Mouse (Mus musculus) WW6 (cell line): Measurements from ENCODE around the gene Ccdc148.

Source experiments
- DNase-seq: peaks from one replicate; pipeline ENCODE4 v3.0.0-alpha.2; 2013; ENCODE audit warnings: low read depth, low spot score

The Ccdc148 gene

DNA sequence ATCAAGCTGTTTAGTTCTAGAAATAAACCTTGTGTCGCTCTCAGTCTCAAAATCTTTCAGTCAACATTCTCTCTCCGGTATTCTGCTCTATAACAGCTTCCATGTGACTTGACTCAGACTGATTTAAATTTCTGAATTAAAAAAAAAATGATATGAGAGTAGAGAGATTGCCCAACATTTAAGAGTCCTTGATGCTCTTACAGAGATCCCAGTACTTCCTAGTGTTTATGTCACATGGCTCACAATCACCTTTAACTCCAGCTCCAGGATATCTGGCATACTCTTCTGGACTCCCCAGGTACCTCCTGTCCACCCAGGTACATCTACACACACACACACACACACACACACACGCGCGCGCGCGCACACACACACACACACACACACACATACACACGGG is 248.1 kb downstream of the Ccdc148 start:
- DNase-seq = no peak

DNA sequence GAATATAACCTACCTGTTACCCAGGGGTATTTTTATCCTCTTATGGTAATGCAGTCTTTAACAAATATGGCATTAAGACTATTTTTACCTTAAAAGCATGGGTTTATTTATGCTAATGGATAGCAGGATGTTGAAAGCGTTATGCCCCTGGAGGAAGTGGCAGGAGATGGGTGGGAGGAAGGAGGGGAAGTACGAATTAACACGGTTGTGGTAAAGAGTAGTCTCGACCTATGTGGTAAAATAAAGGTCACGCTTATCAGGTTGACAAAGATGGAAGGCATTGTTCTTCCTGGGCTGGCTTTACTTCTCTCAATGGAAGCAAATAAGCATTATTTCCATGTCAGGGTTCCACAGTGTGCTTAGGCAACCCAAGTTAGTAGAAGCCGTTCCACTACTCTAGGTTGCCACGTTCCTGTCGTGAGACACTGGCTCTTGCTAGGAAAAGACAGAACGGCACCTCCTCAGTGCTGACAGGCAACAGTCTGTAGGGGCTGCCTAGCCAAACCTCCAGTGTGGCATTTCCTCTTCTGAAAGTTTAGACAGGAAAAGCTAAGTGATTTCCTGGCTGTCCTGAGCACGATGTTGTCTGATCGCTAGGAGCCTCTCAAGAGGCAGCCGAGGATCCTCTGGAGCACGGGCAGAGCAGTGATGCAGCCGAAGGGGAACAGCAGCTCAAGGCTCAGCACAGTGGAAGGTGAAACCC is 253.5 kb downstream of the Ccdc148 start:
- DNase-seq = no peak

DNA sequence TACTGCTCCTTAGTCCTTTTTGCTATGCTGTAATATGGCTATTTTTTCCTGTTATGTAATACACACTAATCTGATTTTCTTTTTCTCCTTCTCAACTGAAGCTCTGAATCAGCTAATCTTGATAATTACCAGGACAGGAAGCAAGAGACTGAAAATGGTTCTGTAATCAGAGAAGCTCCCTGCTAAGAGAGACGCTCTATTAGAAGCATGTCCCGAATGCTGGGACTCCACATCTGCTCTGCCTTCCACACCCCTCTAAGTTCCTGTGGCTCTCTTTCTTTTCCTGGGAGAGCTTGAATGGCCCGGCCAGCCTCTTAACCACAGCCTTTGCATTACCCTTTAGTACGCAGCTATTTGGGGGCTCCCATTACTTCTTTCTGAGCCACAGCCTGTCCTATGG is 255.4 kb downstream of the Ccdc148 start:
- no peak for DNase-seq

DNA sequence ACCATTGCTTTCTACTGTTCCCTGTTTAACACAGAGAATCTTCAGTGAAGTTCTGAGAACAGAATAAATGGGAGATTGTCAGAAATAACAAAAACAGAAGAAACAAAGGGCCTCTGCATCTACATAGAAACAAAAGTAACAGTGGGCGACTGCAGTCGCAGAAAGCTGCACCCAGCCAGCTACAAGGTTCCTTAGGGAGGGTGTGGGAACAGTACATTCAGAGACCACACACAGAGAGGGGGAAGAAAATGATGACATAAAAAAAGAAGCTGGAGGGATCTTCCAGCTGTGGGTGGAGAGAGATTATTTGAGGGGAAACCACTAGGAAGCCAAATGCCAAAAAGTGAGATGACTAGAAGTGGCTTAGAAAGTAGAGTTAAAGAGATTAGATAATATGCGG is 280.6 kb downstream of the Ccdc148 start:
- DNase-seq = no peak

DNA sequence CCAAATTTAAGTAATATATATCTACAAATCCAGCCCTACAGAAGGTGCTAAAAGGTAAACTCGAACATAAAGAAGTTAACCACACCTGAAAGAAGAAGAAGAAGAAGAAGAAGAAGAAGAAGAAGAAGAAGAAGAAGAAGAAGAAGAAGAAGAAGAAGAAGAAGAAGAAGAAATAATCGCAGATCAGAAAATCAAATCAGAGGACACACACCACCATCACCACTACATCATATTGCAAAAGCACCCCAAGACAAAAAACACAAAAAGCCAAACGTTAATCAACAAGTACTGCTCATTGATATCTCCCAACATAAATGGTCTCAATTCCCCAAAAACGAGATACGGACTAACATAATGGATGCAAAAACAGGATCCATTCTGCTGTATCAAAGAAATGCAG is 301.3 kb downstream of the Ccdc148 start, which contains the start of gene Gm11099:
Gene Gm11099 (plus strand): TSS at position 301 of the 400 bp plus-strand sequence.
- DNase-seq = no peak

DNA sequence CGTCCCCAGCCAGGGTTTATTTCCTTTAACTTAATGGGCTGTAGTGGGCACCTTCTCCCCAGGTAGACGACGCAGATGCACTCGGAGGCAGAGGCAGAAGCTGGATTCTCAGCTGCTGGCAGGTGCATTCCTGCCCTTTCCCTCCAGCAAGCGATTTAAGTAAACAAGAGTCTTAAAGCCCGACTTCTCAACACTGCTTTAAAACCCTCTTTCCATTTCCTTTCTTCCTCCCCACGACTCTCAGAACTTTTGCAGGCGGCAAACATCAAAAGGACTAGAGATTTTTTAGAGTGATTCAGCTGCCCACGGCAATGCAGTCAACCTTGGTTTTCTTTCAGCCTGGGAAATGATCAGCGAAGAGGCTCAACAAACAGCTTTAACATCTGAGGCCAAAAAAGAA is 316.0 kb downstream of the Ccdc148 start:
- DNase-seq = no peak

DNA sequence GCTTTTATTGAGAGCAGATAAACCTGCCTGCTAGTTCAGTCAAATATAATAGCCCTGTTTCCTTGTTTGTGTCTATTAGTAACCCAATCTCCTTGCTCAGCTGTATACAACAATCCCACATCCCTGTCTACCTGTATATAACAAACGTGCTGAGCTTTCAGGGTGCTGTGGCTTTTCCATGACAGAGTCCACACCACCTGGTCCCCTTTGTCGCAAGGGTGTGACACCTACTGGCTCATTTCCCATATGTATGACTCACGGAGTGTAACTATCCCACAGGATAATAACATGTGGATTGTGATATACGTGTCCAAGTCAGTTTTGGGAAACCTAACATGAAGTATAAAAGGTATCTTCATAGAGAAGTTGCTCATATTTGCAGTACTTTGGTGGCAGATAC is 318.0 kb downstream of the Ccdc148 start:
- no peak for DNase-seq

DNA sequence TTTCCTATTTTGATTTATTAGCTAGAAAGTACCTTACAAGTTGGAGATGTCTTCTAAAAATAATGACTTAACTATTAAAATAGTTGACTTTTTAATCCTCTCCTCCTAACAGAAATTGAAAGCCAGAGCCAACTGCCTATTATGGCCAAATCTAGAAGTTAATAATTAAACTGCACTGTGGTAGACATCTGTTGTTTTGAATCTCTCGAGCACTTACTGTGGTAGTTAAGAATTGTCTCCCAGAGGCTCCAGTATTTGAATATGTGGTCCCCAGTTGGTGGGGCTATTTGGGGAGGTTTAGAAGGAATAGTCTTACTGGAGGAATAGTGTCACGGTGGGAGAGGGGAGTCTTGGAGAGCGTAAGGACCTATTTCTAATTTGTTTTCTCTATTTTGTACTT is 319.5 kb downstream of the Ccdc148 start:
- DNase-seq = no peak

DNA sequence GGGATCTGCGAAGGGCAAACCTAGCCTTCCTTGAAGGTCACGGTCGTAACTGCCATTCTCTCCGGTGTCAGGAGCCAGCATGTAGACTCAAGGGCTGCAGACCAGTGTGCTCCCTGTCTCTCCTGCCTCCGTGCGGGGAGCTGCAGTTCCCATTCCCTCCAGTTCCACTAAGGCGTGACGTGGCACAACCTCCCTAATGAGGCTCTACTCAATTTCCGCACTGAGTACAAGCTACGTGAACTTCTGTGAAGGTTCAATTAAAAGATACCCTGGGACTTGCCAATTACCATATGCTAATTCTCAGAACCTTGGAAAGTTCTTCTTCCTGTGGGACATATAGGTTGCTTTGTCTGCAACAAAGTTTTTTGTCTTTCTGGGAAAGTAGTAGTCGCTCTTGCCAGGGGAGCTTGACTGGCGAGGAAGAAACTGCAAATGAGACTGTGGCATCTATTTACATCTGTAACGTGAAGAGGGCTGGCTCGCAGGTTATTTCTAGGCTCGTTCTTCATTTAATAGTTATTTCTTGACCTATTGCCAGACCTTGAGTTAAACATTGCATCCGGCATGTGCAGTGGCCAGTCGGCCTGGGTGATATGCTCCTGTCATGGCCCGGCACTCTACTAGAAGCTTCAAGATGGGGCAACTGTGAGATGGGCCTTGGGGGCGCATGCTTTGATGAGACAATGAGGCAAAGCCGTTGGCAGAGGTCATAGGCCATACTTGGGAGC is 328.1 kb downstream of the Ccdc148 start:
- no peak for DNase-seq

DNA sequence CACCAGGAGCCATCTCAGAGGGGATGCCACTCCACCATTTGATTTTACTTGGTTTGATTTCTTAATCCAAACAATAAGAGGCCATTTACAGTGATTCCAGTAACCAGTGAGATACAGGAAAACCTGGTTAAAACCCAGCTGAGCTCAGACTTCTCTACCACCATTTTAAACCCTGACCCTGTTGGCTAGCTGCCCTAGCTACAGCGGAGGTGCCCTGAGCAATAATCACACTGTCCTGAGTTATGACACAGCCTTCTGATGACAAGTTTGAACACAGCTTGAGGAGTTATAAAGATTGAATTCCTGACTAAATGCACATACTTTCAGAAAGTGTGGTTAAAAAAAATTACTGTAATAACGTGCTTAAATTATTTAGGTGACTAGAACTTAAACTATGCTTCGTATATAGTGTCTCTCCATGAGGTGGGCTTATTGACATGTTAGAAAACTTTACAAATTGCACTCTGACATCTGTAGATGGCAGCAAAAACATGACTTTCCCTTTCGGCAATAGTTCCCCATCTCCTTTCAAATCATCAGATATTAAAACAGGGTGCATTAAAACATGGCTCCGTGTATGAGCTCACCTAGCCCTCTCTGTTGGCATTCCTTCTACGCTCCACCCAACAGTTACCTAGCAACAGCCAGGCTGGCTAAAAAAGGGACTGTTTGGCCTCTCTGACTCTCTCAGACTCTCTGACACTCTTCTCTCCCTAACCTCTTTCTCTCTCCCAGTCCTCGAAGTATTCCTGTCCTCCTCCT is 330.3 kb downstream of the Ccdc148 start:
- DNase-seq = no peak

DNA sequence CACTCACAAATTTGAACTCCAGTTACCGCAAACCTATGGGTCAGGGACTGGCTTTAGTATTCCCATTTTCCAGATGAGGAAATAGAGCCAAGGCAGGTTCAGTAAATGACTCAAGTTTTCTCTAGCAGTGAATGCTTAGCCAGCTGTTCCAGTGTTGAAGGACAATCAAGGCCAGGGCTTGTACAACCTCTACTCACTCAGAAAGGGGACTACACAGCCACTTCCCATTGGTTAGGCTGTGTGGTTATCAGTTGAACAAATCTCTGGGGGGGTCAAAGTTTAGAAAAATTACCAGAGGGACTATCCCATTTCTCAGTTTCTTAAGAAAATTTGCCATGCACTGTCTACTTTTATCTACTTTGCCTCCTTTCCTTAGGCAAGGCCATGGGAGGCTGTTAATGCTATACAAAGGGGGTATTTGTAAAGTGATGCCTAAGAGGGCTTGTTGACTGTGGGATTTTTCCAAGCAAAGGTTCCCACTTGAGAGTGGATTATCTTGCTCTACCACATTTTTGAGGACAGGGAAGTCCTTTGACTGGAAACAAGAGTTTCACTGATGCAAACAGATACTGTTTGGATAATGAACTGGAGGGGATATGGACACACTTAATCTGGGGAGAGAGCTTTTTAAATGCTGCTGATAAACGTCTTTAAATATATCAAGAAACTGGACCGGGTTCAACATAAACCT is 331.4 kb downstream of the Ccdc148 start:
- no peak for DNase-seq

DNA sequence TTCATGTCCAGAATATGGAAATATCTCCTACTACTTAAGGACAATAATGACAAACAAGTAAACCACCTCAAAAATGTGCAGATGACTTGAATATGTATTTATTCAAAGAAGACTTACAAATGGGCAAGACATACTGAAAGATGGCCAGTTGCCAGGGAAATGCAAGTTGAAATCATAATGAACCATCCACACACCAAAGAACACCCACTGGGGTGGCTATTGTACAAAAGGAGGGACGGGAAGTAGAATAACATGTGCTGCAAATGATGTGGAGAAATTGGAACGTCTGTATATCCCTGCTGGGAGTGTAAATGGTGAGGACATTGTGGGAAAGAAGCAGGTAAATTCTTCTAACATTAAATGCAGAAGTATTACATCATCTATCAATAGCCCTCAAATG is 347.5 kb downstream of the Ccdc148 start:
- DNase-seq = no peak

DNA sequence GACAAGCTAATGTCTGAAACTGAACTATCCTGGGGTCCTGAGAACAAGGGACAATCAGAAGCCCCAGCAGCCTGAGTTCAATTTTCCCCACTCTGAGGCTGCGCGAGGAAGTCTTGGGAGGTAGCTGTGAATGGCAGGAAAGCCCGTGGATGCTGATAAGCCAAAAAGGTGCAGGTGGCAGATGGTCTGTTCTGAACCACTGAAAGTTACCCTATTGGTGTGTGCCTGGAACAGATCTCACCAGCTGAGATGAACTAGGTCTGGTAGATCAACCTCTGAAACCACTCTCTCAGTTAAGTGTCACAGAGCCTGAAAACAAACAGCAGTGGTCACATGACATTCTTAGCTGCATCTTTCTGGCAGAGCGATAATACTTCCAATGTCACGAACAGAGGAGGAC is 360.9 kb downstream of the Ccdc148 start:
- no peak for DNase-seq

DNA sequence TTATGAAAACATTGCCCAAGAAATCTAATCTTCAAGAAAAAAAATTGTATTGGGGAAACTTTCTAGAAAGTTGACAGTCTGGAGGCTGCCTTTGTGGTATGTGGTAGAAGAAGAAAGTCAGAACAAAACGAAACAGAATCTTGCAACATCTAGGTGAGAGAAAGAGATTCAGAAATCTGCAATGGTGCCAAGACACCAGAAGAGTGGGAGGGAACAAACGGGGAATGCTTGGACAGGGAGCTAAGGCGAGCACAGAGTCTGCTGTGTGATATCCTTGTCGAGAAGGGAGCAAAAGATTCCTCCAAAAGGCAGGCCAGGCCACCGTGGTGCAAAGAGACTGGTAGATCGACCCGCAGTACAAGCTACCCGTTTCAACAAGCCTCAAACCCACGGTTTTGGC is 361.4 kb downstream of the Ccdc148 start:
- DNase-seq = no peak

DNA sequence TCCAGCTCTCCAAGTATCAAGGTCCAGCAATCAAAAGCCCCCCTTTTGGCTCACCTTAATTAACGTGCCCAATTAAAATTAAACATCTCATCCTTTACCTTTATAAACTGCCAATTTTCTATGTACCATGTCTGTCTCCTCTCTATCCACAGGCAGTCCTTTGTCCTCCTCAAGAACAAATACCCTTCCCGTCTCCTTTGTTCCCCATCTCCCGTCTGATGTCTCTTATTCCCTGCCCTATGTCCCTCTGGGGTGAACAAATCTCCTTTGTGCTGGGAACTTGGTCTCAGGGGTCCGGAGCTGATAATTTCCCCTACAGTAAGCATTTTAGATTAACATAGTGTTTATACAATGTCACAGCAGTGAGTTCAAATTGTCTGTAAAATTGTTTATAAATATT is 363.0 kb downstream of the Ccdc148 start:
- no peak for DNase-seq

DNA sequence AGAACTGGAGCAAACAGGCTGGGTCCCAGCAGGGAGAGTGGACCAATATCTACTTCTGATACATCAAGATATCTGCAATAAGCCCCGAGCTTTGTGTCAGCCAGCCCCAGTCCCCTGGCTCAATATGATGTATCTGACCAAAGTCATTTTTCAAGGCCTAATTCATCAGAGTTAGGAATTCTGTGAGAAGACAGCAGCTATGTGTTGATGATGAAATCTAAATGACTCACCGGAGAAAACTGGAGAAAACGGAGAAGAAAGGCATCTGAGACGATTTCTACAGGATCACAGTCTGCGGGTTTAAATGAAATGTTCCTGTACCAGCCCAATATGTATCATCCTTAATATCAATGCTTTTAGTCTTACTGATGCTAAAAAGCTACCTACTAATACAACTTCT is 365.1 kb downstream of the Ccdc148 start:
- no peak for DNase-seq

DNA sequence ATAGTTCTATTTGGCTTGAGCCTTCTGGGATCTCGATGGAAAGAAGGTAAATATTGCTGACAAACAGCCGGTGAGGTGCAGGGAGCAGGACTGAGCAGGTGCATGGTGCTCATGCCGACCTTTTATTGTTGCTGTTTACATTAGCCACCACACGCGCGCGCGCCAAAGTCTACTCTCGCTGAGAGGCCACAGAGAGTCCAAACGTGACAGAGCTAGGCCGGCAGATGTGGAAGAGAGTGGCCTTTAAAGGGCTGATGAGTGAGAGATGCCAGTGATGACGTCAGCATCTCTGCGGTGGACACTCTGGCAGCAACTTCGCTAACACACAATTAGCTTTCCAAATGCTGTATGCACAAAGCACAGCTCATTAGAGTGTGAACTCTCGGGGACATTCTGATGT is 366.0 kb downstream of the Ccdc148 start:
- DNase-seq = no peak

DNA sequence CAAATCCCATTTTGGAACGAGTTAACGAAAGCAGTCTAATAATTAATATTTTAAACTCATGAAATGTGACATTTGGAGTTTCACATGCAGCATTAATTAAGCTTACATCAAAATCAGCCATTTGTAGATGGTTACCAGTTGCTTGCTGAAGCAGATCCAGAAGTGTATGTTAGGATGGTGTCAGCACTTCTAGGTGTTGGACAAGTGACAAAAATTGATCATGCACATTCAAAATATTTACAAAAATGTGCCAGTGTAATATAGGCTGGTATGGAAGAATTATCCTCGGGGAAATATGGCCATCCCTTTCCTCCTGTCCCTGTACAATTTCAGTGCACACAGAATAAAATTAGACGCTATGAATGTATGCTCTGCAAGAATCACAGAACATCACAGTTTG is 370.1 kb downstream of the Ccdc148 start:
- DNase-seq = no peak

DNA sequence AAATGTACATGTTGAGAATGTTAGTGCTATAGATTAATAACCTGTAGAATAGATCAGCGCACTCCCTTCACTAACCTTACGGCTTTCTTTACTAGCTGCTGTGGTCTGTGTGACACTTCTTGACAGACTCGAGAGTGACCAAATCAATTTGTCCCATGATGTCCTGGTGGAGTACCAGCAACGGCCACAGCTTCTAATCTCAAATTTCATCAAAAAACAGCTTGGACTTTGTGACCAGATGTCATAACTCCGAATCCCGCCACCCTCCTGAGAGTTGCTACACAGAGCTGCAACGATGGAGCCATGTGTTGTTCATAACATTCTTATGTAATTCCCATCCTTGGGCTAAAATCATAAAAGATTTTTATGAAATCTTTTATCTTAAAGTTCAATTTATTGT is 370.5 kb downstream of the Ccdc148 start:
- no peak for DNase-seq

DNA sequence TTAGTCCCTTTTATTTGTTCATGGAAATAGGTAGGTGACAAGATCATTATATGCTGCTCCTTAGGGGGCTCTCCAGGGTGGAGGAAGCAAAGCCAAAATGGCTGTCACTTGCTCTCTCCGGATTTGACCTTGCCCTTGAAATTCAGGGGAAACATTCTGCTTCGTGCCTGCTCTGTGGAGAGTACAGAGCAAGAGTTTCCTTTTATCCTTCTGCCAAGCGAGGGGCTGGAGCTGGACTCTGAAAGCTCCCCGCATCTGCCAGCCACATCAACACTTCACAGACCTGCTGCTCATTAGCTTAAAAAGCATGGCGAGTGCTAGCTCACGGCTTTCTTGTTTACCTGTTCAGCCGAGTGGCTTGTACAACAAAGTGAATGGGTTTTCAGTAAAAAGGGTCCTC is 373.1 kb downstream of the Ccdc148 start:
- no peak for DNase-seq

DNA sequence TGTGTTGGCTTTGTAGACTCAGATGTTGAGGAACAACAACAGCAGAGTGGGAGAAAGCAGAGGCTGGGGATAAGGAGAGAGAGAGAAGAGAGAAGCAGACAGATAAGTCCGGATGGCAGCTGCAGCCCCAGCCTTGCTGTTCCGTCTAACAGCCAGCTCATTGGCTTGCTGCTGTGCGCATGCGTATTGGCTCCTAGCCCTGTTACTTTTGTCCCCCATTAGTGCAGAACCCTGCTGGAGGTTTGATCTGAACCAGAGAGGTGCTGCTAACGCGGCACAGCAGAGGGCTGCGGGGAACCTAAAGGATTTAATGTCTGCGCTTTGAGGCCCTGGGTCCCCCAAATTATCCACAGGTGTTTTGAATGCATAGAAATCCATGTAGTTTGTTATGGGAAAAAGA is 373.8 kb downstream of the Ccdc148 start:
- DNase-seq = no peak

DNA sequence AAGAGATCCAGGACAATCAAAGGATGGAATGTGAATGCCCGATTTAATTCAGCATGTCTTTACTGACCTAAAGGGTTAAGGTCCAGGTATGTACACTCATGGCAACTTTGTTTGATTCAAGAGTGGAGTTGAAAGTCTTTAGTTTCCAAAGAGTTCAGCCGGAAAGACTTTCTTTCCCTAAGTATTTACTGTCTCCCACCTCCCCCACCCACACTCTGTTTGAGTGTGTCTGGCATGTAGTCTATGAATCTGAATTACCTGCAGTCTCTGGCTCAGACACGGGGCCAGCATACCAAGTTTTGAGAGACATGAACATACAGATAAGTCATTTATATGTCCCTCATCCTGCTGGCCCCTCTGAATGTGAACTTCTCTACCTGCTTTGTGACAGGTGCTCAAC is 374.3 kb downstream of the Ccdc148 start:
- no peak for DNase-seq
